Mouse (Mus musculus) CH12.LX (cell line): ENCODE measurements around the gene Cbx1. TPM values are rescaled to one million over a fixed set of nuclear protein-coding genes. Genes with fewer than 3 reads are reported as not detected.

Experiments used
- DNase-seq: peaks from one replicate; pipeline ENCODE4 v3.0.0-alpha.2; 2013; ENCODE audit errors: extremely low read depth
- H3K27ac ChIP-seq: 2 replicates; pipeline ENCODE4 v1.5.1; 2012; ENCODE audit warnings: low read depth, mild to moderate bottlenecking, control low read depth, moderate library complexity; ENCODE audit not compliant: insufficient read depth
- H3K27me3 ChIP-seq: replicated peaks from 2 replicates; pipeline ENCODE3; 2012; ENCODE audit warnings: inconsistent platforms
- H3K36me3 ChIP-seq, 2 experiments: replicated peaks in 1 of 2; 2 replicates each; pipeline versions ENCODE3 to v1.6.1; 2012; ENCODE audit warnings: inconsistent platforms in 1 of 2, low read length in 1 of 2, mild to moderate bottlenecking in 1 of 2, mixed read lengths in 1 of 2, moderate library complexity in 1 of 2; ENCODE audit not compliant: control insufficient read depth in 1 of 2, insufficient read depth in 1 of 2
- H3K4me1 ChIP-seq, 2 experiments: 2 replicates each; pipeline ENCODE4 v1.6.1; 2012; ENCODE audit warnings: inconsistent platforms in 1 of 2, moderate library complexity in 1 of 2; ENCODE audit not compliant: insufficient read depth in 2 of 2, control insufficient read depth in 1 of 2
- H3K4me2 ChIP-seq: 2 replicates; pipeline ENCODE4 v1.6.1; 2012; ENCODE audit warnings: low read depth, mild to moderate bottlenecking, control low read depth; ENCODE audit not compliant: poor library complexity, insufficient read depth, severe bottlenecking
- H3K4me3 ChIP-seq, 3 experiments: fragments of 150-350 bp in 1 of 3; sonication (generic) in 1 of 3; replicated peaks in 1 of 3; 2 replicates each; pipeline versions ENCODE3 to v1.5.1; 2011 to 2012; ENCODE audit warnings: low read depth in 2 of 3, low read length in 2 of 3, mild to moderate bottlenecking in 2 of 3, moderate library complexity in 2 of 3, control low read depth in 1 of 3, improper control_type of control experiment in 1 of 3, inconsistent platforms in 1 of 3, mixed read lengths in 1 of 3; ENCODE audit not compliant: poor library complexity in 1 of 3
- H3K79me2 ChIP-seq: replicated peaks from 2 replicates; pipeline ENCODE4 v1.6.1; 2012; ENCODE audit warnings: mild to moderate bottlenecking, moderate library complexity; ENCODE audit not compliant: control insufficient read depth, poor library complexity, insufficient read depth, severe bottlenecking; ENCODE audit errors: extremely low read depth
- H3K9ac ChIP-seq: 2 replicates; pipeline ENCODE4 v1.6.1; 2012; ENCODE audit warnings: low read depth, mild to moderate bottlenecking, control low read depth, moderate library complexity; ENCODE audit not compliant: insufficient read depth
- H3K9me3 ChIP-seq: replicated peaks from 2 replicates; pipeline ENCODE3; 2012; ENCODE audit warnings: low read length, inconsistent platforms, mixed read lengths
- BHLHE40 ChIP-seq: IDR thresholded peaks from 2 replicates; pipeline ENCODE4 v1.6.1; 2011; ENCODE audit warnings: mild to moderate bottlenecking, low read depth, low read length, improper control_type of control experiment
- CHD1 ChIP-seq: IDR thresholded peaks from 2 replicates; pipeline ENCODE4 v1.6.1; 2012; ENCODE audit warnings: low read depth, low read length, improper control_type of control experiment, inconsistent platforms
- CHD2 ChIP-seq: IDR thresholded peaks from 2 replicates; pipeline ENCODE4 v1.6.1; 2011; ENCODE audit warnings: low read length, improper control_type of control experiment
- E2F4 ChIP-seq: IDR thresholded peaks from 2 replicates; pipeline ENCODE4 v1.6.1; 2011; ENCODE audit warnings: low read depth, low read length, improper control_type of control experiment; ENCODE audit not compliant: insufficient replicate concordance
- ELF1 ChIP-seq: IDR thresholded peaks from 2 replicates; pipeline ENCODE4 v1.6.1; 2014; ENCODE audit warnings: low read depth, mild to moderate bottlenecking, inconsistent platforms, low read length, improper control_type of control experiment
- EP300 ChIP-seq: IDR thresholded peaks from 2 replicates; pipeline ENCODE4 v1.6.1; 2011; ENCODE audit warnings: low read length, improper control_type of control experiment
- ETS1 ChIP-seq: conservative IDR thresholded peaks from 2 replicates; pipeline ENCODE4 v1.6.1; 2012; ENCODE audit warnings: low read depth, mild to moderate bottlenecking, inconsistent platforms, low read length, improper control_type of control experiment, moderate library complexity
- GABPA ChIP-seq: IDR thresholded peaks from 2 replicates; pipeline ENCODE4 v1.6.1; 2012; ENCODE audit warnings: low read depth, low read length, improper control_type of control experiment, inconsistent platforms; ENCODE audit not compliant: insufficient replicate concordance
- HCFC1 ChIP-seq: IDR thresholded peaks from 2 replicates; pipeline ENCODE4 v1.6.1; 2012; ENCODE audit warnings: low read depth, mild to moderate bottlenecking, inconsistent platforms, low read length, improper control_type of control experiment
- IRF4 ChIP-seq: IDR thresholded peaks from 2 replicates; pipeline ENCODE4 v1.6.1; 2014; ENCODE audit warnings: low read depth, mild to moderate bottlenecking, inconsistent platforms, low read length, improper control_type of control experiment
- JUN ChIP-seq: IDR thresholded peaks from 2 replicates; pipeline ENCODE4 v1.6.1; 2011; ENCODE audit warnings: low read depth, mild to moderate bottlenecking, low read length, improper control_type of control experiment, moderate library complexity; ENCODE audit not compliant: insufficient read depth
- JUND ChIP-seq: conservative IDR thresholded peaks from 2 replicates; pipeline ENCODE4 v1.6.1; 2011; ENCODE audit warnings: low read depth, low read length, improper control_type of control experiment
- KAT2A ChIP-seq: IDR thresholded peaks from 2 replicates; pipeline ENCODE4 v1.6.1; 2012; ENCODE audit warnings: low read length, improper control_type of control experiment, inconsistent platforms; ENCODE audit not compliant: insufficient replicate concordance
- MAFK ChIP-seq: IDR thresholded peaks from 2 replicates; pipeline ENCODE4 v1.6.1; 2011; ENCODE audit warnings: low read length, improper control_type of control experiment; ENCODE audit not compliant: insufficient replicate concordance
- MAX ChIP-seq: IDR thresholded peaks from 2 replicates; pipeline ENCODE4 v1.6.1; 2011; ENCODE audit warnings: low read length, improper control_type of control experiment
- MAZ ChIP-seq: IDR thresholded peaks from 2 replicates; pipeline ENCODE4 v1.6.1; 2012; ENCODE audit warnings: low read depth, mild to moderate bottlenecking, inconsistent platforms, low read length, improper control_type of control experiment, moderate library complexity
- MEF2A ChIP-seq: IDR thresholded peaks from 2 replicates; pipeline ENCODE4 v1.6.1; 2014; ENCODE audit warnings: low read depth, mild to moderate bottlenecking, inconsistent platforms, low read length, improper control_type of control experiment, borderline replicate concordance
- MXI1 ChIP-seq: IDR thresholded peaks from 2 replicates; pipeline ENCODE4 v1.6.1; 2011; ENCODE audit warnings: mild to moderate bottlenecking, low read depth, low read length, improper control_type of control experiment
- MYC ChIP-seq: IDR thresholded peaks from 2 replicates; pipeline ENCODE4 v1.6.1; 2011; ENCODE audit warnings: low read depth, mild to moderate bottlenecking, improper control_type of control experiment, low read length
- NELFE ChIP-seq: IDR thresholded peaks from 2 replicates; pipeline ENCODE4 v1.6.1; 2011; ENCODE audit warnings: low read depth, low read length, improper control_type of control experiment
- NRF1 ChIP-seq: IDR thresholded peaks from 2 replicates; pipeline ENCODE4 v1.6.1; 2014; ENCODE audit warnings: low read depth, mild to moderate bottlenecking, inconsistent platforms, low read length, improper control_type of control experiment, moderate library complexity
- PAX5 ChIP-seq: IDR thresholded peaks from 2 replicates; pipeline ENCODE4 v1.6.1; 2012; ENCODE audit warnings: low read length, inconsistent platforms, mixed read lengths
- POLR2A ChIP-seq: IDR thresholded peaks from 2 replicates; pipeline ENCODE4 v1.6.1; 2011; ENCODE audit warnings: low read depth, mild to moderate bottlenecking, improper control_type of control experiment, low read length
- POLR2AphosphoS2 ChIP-seq: IDR thresholded peaks from 2 replicates; pipeline ENCODE4 v1.6.1; 2011; ENCODE audit warnings: low read depth, low read length, improper control_type of control experiment
- RAD21 ChIP-seq: IDR thresholded peaks from 2 replicates; pipeline ENCODE4 v1.6.1; 2011; ENCODE audit warnings: low read depth, mild to moderate bottlenecking, low read length, improper control_type of control experiment, moderate library complexity
- RCOR1 ChIP-seq: conservative IDR thresholded peaks from 2 replicates; pipeline ENCODE4 v1.6.1; 2012; ENCODE audit warnings: low read depth, mild to moderate bottlenecking, inconsistent platforms, low read length, improper control_type of control experiment
- SIN3A ChIP-seq: IDR thresholded peaks from 2 replicates; pipeline ENCODE4 v1.6.1; 2012; ENCODE audit warnings: low read length, improper control_type of control experiment, inconsistent platforms
- SMC3 ChIP-seq: IDR thresholded peaks from 2 replicates; pipeline ENCODE4 v1.6.1; 2011; ENCODE audit warnings: low read depth, low read length, improper control_type of control experiment
- TBP ChIP-seq: conservative IDR thresholded peaks from 2 replicates; pipeline ENCODE4 v1.6.1; 2011; ENCODE audit warnings: low read depth, low read length, improper control_type of control experiment
- TCF12 ChIP-seq: IDR thresholded peaks from 2 replicates; pipeline ENCODE4 v1.6.1; 2014; ENCODE audit warnings: low read depth, mild to moderate bottlenecking, inconsistent platforms, low read length, improper control_type of control experiment
- UBTF ChIP-seq: IDR thresholded peaks from 2 replicates; pipeline ENCODE4 v1.6.1; 2012; ENCODE audit warnings: low read depth, mild to moderate bottlenecking, inconsistent platforms, low read length, improper control_type of control experiment, moderate library complexity
- USF1 ChIP-seq: IDR thresholded peaks from 2 replicates; pipeline ENCODE4 v1.6.1; 2014; ENCODE audit warnings: low read depth, mild to moderate bottlenecking, inconsistent platforms, low read length, improper control_type of control experiment
- USF2 ChIP-seq: conservative IDR thresholded peaks from 2 replicates; pipeline ENCODE4 v1.6.1; 2011; ENCODE audit warnings: low read depth, low read length, improper control_type of control experiment
- ZC3H11A ChIP-seq: IDR thresholded peaks from 2 replicates; pipeline ENCODE4 v1.6.1; 2012; ENCODE audit warnings: low read depth, mild to moderate bottlenecking, inconsistent platforms, low read length, improper control_type of control experiment
- ZKSCAN1 ChIP-seq: IDR thresholded peaks from 2 replicates; pipeline ENCODE4 v1.6.1; 2012; ENCODE audit warnings: low read depth, inconsistent platforms, low read length, improper control_type of control experiment, borderline replicate concordance
- ZMIZ1 ChIP-seq: IDR thresholded peaks from 2 replicates; pipeline ENCODE4 v1.6.1; 2012; ENCODE audit warnings: low read depth, mild to moderate bottlenecking, inconsistent platforms, low read length, improper control_type of control experiment
- ZNF384 ChIP-seq: IDR thresholded peaks from 2 replicates; pipeline ENCODE4 v1.6.1; 2012; ENCODE audit warnings: low read depth, low read length, improper control_type of control experiment, inconsistent platforms
- dilution Hi-C: fragments of 300-500 bp; cut with MboI; formaldehyde crosslinking; loops from 2 replicates; pipeline ENCODE4 v1.14.3; 2020; ENCODE audit warnings: low sequenced_read_pairs; ENCODE audit not compliant: extremely low pct_unique_long_range_greater_than_20kb, extremely low pct_ligation_motif_present
- in situ Hi-C: fragments of 300-500 bp; cut with MboI; formaldehyde crosslinking; loops from 3 replicates; pipeline ENCODE4 v1.14.3; 2019; ENCODE audit warnings: low sequenced_read_pairs, low pct_ligation_motif_present, low pct_unique_long_range_greater_than_20kb, mixed read lengths
- polyA plus RNA-seq: library from polyadenylated mRNA; unstranded; fragments of >175 nt; gene quantifications from 2 replicates; pipeline ENCODE4 v1.2.1, GENCODE M21; 2012; ENCODE audit warnings: low read depth; ENCODE audit not compliant: insufficient read length
- total RNA-seq, 2 experiments: library from RNA; depleted of rRNA; stranded (reverse); fragments of 300-350 nt in 1 of 2; fragments of >200 nt in 1 of 2; gene quantifications; 2 replicates each; pipeline ENCODE4 v1.2.3; 2012 to 2014

Gene Cbx1
- total and polyA plus RNA-seq, 3 experiments, result 115 to 223 (median 144) TPM

DNA sequence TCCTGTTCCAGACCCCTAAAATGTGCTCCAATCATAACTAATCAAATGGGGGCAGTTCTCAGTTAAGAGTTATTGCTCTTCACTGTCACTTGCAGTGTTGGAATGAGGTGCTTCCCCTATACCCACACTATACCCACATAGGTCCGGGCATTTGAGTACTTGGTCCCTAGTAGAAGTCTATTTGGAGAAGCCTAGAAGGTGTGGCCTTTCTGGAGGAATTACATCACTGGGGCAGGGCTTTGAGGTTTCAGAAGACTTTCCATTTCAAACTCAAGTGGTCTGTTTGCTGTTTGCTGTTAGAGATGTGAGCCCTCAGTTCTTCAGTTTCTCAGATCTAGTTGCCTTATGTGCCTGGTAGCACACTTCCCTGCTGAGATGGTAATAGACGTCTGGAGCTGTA is 44.0 kb downstream of the Cbx1 start:
- H3K27ac ChIP-seq, result peak overlapping the region; percentile 52
- H3K4me2 ChIP-seq, result peak overlapping the region; percentile 77
- no peak for TF ChIP-seq ZNF384
- peak; percentile 62 for TF ChIP-seq HCFC1
- TF ChIP-seq POLR2AphosphoS2, result no peak
- 0 out of 2 replicates have a peak, but pooled peaks have one; percentile 31 for TF ChIP-seq ZMIZ1
- no peak for TF ChIP-seq GABPA
- TF ChIP-seq SMC3, result no peak
- TF ChIP-seq MAZ, result no peak
- 0 out of 2 replicates have a peak, but pooled peaks have one; percentile 28 for TF ChIP-seq ETS1
- peak; percentile 72; the same call in 1 of the 2 replicates for TF ChIP-seq TBP
- TF ChIP-seq MXI1, result no peak
- no peak for TF ChIP-seq E2F4
- no peak; the same call in 1 of the 2 replicates for TF ChIP-seq BHLHE40
- TF ChIP-seq MEF2A, result peak; percentile 82
- TF ChIP-seq KAT2A, result 0 out of 2 replicates have a peak, but pooled peaks have one; percentile 47
- peak; percentile 57 for TF ChIP-seq CHD2
- peak; percentile 46; the same call in 1 of the 2 replicates for TF ChIP-seq JUN
- peak; percentile 18; the same call in 1 of the 2 replicates for TF ChIP-seq IRF4
- no peak for TF ChIP-seq ZC3H11A
- no peak for TF ChIP-seq NRF1
- peak; percentile 37; the same call in 1 of the 2 replicates for TF ChIP-seq MAX
- TF ChIP-seq EP300, result peak; percentile 53; the same call in 1 of the 2 replicates
- no peak for TF ChIP-seq ZKSCAN1
- peak; percentile 74; the same call in 1 of the 2 replicates for TF ChIP-seq SIN3A
- peak; percentile 55; the same call in 1 of the 2 replicates for TF ChIP-seq JUND
- 0 out of 2 replicates have a peak, but pooled peaks have one; percentile 49 for TF ChIP-seq MYC
- peak; percentile 59; the same call in 1 of the 2 replicates for TF ChIP-seq TCF12
- TF ChIP-seq MAFK, result peak; percentile 34; the same call in 1 of the 2 replicates
- no peak for TF ChIP-seq RCOR1
- no peak; the same call in 1 of the 2 replicates for TF ChIP-seq RAD21
- no peak for TF ChIP-seq USF2
- peak; percentile 75 for TF ChIP-seq NELFE
- peak; percentile 45; the same call in 1 of the 2 replicates for TF ChIP-seq ELF1
- TF ChIP-seq PAX5, result no peak
- TF ChIP-seq POLR2A, result peak; percentile 66
- no peak for TF ChIP-seq UBTF
- no peak for TF ChIP-seq USF1
- TF ChIP-seq CHD1, result 0 out of 2 replicates have a peak, but pooled peaks have one; percentile 53
- DNase-seq, result peak; percentile 90
- H3K36me3 ChIP-seq, result peaks cover 0 to 2% of the 10 kb centered on the region in 2 experiments
- H3K9me3 ChIP-seq, result no peaks in the 10 kb centered on the region
- in situ Hi-C loops, result no loop called here
- no peak overlapping the region for H3K4me3 ChIP-seq
- H3K79me2 ChIP-seq, result peaks cover 12% of the 10 kb centered on the region
- H3K4me1 ChIP-seq, result peaks cover 11 to 55% of the 10 kb centered on the region in 2 experiments
- peak overlapping the region; percentile 39; the same call in 1 of the 2 replicates for H3K9ac ChIP-seq
- dilution Hi-C loops, result no loop called here
- H3K27me3 ChIP-seq, result peaks cover 3% of the 10 kb centered on the region
